Mouse (Mus musculus) c-Kit-positive CD71-positive TER-119-negative erythroid progenitor cells, embryonic 14.5 days (primary cell): ENCODE results near the gene Arhgap8.
"Not testable (repeated sequence)": the region's sequence is repeated elsewhere in the genome, so short reads cannot be mapped to it uniquely, and the experiment has no call there.

Source experiments
- DNase-seq: peaks from one replicate; pipeline ENCODE4 v3.0.0-alpha.2; 2013; ENCODE audit warnings: low read depth

Arhgap8 gene

GRCm38 (mm10) chr15:84736346-84736993 is 16.6 kb downstream of the Arhgap8 start:
- no peak for DNase-seq

- DNase-seq: no peak
Measured at GRCm38 (mm10) chr15:84736994-84737346, 17.1 kb downstream of the Arhgap8 start.

GRCm38 (mm10) chr15:84738246-84738645 is 18.4 kb downstream of the Arhgap8 start:
- DNase-seq: no peak

GRCm38 (mm10) chr15:84741573-84741972 is 21.7 kb downstream of the Arhgap8 start:
- no peak for DNase-seq

- DNase-seq: no peak
Measured at GRCm38 (mm10) chr15:84743347-84743746, 23.5 kb downstream of the Arhgap8 start.

DNA sequence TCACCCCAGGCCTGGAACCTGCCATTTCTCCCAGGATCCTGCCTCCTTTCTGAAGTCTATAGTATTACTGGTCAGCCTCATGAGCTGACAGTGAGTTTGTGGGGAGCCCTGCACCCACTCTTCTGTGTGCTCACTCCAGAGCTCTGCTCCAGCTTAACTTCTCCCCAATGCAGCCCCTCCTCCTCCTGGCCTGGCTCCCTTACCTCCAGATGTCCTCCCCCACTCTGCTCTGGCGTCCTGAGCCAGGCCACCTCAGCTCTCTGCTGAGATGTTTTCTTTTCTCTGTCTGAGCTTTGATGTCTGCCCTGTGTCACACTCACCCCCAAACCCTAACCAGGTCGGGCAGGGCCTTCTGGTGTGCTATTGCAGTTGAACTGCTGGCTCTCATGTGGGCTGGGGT is 24.5 kb downstream of the Arhgap8 start:
- no peak for DNase-seq

GRCm38 (mm10) chr15:84745831-84746230 is 26.0 kb downstream of the Arhgap8 start:
- DNase-seq: no peak

GRCm38 (mm10) chr15:84754987-84755386 is 35.1 kb downstream of the Arhgap8 start:
- peak; percentile 25 for DNase-seq

- no peak for DNase-seq
Measured at GRCm38 (mm10) chr15:84756426-84756825, 36.6 kb downstream of the Arhgap8 start.

GRCm38 (mm10) chr15:84758493-84758892 is 38.6 kb downstream of the Arhgap8 start:
- peak; percentile 10 for DNase-seq

- no peak for DNase-seq
Measured at GRCm38 (mm10) chr15:84762712-84763422, 43.0 kb downstream of the Arhgap8 start.

- DNase-seq: no peak
Measured at GRCm38 (mm10) chr15:84763423-84763812, 43.6 kb downstream of the Arhgap8 start.

DNA sequence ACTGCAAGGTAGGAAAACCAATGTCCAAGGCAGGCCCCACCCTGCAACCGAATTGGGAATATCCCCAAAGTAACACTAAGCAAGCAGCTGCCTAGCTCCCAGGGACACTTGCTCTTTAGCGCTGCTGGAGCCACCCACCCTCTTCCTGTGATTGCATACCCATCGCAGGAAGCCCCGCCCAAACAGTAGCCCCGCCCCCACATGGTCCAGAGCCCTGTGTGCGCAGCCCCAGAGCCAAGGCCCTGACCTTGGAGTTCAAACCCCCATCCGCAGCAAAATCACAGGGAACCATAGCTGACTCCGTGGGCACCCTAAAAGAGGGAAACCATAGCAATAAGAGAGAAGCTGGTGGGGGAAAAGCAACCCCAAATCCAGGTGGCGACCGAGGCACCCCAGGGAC is 46.8 kb downstream of the Arhgap8 start:
- no peak for DNase-seq

DNA sequence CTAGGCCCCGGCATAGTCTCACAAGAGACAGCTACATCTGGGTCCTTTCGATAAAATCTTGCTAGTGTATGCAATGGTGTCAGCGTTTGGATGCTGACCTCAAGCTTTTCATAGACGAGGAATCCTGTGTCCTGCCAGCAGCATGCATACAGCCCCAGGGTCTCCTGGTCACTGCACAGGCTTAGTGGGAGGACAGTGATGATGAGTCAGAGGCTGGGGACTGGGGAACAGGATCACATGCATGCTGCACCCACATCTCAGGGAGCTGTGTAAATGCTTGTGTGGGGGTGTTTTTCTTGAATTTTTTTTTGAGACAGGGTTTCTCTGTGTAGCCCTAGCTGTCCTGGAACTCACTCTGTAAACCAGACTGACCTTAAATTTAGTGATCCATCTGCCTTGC is 48.7 kb downstream of the Arhgap8 start:
- not testable (repeated sequence) for DNase-seq

- no peak for DNase-seq
Measured at GRCm38 (mm10) chr15:84769641-84770341, 49.9 kb downstream of the Arhgap8 start.

GRCm38 (mm10) chr15:84772191-84773111 is 52.6 kb downstream of the Arhgap8 start:
- no peak for DNase-seq

- DNase-seq: no peak
Measured at GRCm38 (mm10) chr15:84775421-84776174, 55.7 kb downstream of the Arhgap8 start.

DNA sequence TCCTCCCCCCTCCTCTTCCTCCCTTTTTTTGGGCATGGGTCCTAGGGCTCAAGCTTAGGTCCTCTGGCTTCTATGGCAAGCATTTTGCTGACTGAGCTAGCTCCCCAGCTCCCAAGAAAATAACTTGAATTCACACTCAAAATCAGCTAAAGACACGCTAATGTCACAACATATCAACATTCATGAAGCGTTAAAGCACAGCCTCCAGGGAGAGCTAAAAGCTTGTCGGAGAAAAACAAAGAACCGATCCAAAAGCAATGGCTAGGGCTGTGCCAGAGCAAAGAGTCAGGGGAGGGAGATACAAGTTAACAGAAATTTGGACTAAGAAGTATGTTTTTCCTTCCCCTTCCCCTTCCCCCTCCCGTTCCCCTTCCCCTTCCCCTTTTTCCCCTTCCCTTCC is 58.7 kb downstream of the Arhgap8 start:
- no peak for DNase-seq

- DNase-seq: no peak
Measured at GRCm38 (mm10) chr15:84784812-84785211, 65.0 kb downstream of the Arhgap8 start.

DNA sequence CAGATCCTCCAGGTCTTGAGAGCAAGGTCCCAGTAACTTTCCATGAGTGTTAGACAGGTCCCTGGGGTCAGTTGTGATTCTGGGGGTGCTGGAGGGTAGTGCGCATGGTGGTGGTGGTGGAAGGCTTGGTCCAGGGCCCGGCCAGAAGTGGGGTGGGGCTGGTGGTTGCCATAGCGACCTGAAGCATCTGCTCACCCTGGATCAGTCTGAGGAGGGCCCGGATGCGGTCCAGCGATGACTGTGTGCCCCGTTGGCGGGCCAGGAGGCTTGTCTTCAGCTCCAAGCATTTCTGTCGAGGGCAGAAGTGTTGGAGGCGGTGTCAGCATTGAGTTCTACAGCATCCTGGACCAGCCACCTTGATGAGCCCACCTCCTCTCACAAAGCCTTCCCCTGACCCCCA is 67.3 kb downstream of the Arhgap8 start:
- DNase-seq: no peak

- no peak for DNase-seq
Measured at GRCm38 (mm10) chr15:84793649-84794048, 73.8 kb downstream of the Arhgap8 start.
